Mouse (Mus musculus) thymus, adult 2 months (tissue): ENCODE results near the gene Gm20388.

Source experiments
- CTCF ChIP-seq: fragments of 200-500 bp; IDR thresholded peaks from 2 replicates; pipeline ENCODE4 v1.5.1; 2012; ENCODE audit warnings: mild to moderate bottlenecking, control low read depth, low read length, moderate library complexity, borderline replicate concordance; ENCODE audit not compliant: control insufficient read depth, poor library complexity, insufficient read depth; ENCODE audit errors: extremely low read depth
- POLR2A ChIP-seq: fragments of 200-500 bp; IDR thresholded peaks from 2 replicates; pipeline ENCODE4 v1.6.1; 2012; ENCODE audit warnings: mild to moderate bottlenecking, low read length, control low read depth, moderate library complexity; ENCODE audit not compliant: control insufficient read depth, poor library complexity, insufficient read depth; ENCODE audit errors: extremely low read depth

GRCm38 (mm10) chr8:121436656-121437055, 1526.0 kb downstream of the Gm20388 start:
- TF ChIP-seq CTCF, result no peak
- TF ChIP-seq POLR2A, result no peak
